Mouse (Mus musculus) inflammation-experienced regulatory T-cells, adult 6 months (primary cell): ENCODE measurements around the gene Mpg. TPM values are rescaled to one million over a fixed set of nuclear protein-coding genes. Genes with fewer than 3 reads are reported as not detected.

Experiments used
- ATAC-seq: one replicate; pipeline ENCODE4 v1.8.0; 2017
- polyA plus RNA-seq, 3 experiments: library from polyadenylated mRNA; unstranded; fragments of 100-300 nt; shearing (Covaris generic); gene quantifications; one replicate each; pipeline ENCODE4 v1.2.1; 2017

Mpg gene
- polyA plus RNA-seq, 3 experiments from 2014 or later: 26.3 to 35.5 (median 32.8) TPM

- no peak for ATAC-seq
Observed at GRCm38 (mm10) chr11:32231125-32231524, 4.8 kb downstream of the Mpg start.

GRCm38 (mm10) chr11:32232848-32233247 lies 6.5 kb downstream of the Mpg start:
- no peak for ATAC-seq

- no peak for ATAC-seq
Observed at GRCm38 (mm10) chr11:32233895-32234294, 7.6 kb downstream of the Mpg start.

- no peak for ATAC-seq
Observed at GRCm38 (mm10) chr11:32234816-32235485, 8.6 kb downstream of the Mpg start.

- no peak for ATAC-seq
Observed at GRCm38 (mm10) chr11:32235646-32236045, 9.3 kb downstream of the Mpg start.

- ATAC-seq: no peak
Observed at GRCm38 (mm10) chr11:32236132-32236531, 9.8 kb downstream of the Mpg start.

GRCm38 (mm10) chr11:32236712-32237410 lies 10.6 kb downstream of the Mpg start:
- no peak for ATAC-seq

- no peak for ATAC-seq
Observed at GRCm38 (mm10) chr11:32237411-32237795, 11.1 kb downstream of the Mpg start.

GRCm38 (mm10) chr11:32238093-32238860 lies 12.0 kb downstream of the Mpg start:
- ATAC-seq: peak; percentile 88

GRCm38 (mm10) chr11:32241391-32241790 lies 15.1 kb downstream of the Mpg start:
- ATAC-seq: no peak

- no peak for ATAC-seq
Observed at GRCm38 (mm10) chr11:32242209-32242608, 15.9 kb downstream of the Mpg start.

GRCm38 (mm10) chr11:32243205-32243955 lies 17.1 kb downstream of the Mpg start:
- ATAC-seq: no peak

- ATAC-seq: no peak
Observed at GRCm38 (mm10) chr11:32244064-32244463, 17.8 kb downstream of the Mpg start.

GRCm38 (mm10) chr11:32244617-32245016 lies 18.3 kb downstream of the Mpg start:
- no peak for ATAC-seq

- ATAC-seq: no peak
Observed at GRCm38 (mm10) chr11:32245614-32246013, 19.3 kb downstream of the Mpg start.

GRCm38 (mm10) chr11:32247068-32247467 lies 20.8 kb downstream of the Mpg start:
- ATAC-seq: no peak

GRCm38 (mm10) chr11:32248350-32248749 lies 22.0 kb downstream of the Mpg start:
- no peak for ATAC-seq

- no peak for ATAC-seq
Observed at GRCm38 (mm10) chr11:32250880-32251763, 24.8 kb downstream of the Mpg start.

GRCm38 (mm10) chr11:32253121-32253520 lies 26.8 kb downstream of the Mpg start:
- ATAC-seq: no peak

GRCm38 (mm10) chr11:32256146-32256545 lies 29.8 kb downstream of the Mpg start:
- no peak for ATAC-seq

- no peak for ATAC-seq
Observed at GRCm38 (mm10) chr11:32256566-32256965, 30.3 kb downstream of the Mpg start.
